Mouse (Mus musculus) embryo, embryonic 11 days (tissue): ENCODE data around the gene Dyrk3.
A peak's percentile ranks its signal among the peaks of the same experiment; 100 is the strongest.

Experiments used
- DNase-seq: peaks from one replicate; pipeline ENCODE4 v3.0.0-alpha.2; 2015

The Dyrk3 gene

GRCm38 (mm10) chr1:131079762-131080161 lies 58.4 kb downstream of the Dyrk3 start:
- DNase-seq: no peak

GRCm38 (mm10) chr1:131078761-131079330 lies 59.3 kb downstream of the Dyrk3 start:
- peak; percentile 73 for DNase-seq
